Mouse (Mus musculus): ENCODE data around the gene Crxos. TPM values are rescaled to one million over a fixed set of nuclear protein-coding genes. Genes with fewer than 3 reads are reported as not detected.
"Not testable (repeated sequence)": the region's sequence is repeated elsewhere in the genome, so short reads cannot be mapped to it uniquely, and the experiment has no call there.

The Crxos gene
- polyA plus RNA-seq, 1 experiment from 2014 or later = 0.56 TPM

DNA sequence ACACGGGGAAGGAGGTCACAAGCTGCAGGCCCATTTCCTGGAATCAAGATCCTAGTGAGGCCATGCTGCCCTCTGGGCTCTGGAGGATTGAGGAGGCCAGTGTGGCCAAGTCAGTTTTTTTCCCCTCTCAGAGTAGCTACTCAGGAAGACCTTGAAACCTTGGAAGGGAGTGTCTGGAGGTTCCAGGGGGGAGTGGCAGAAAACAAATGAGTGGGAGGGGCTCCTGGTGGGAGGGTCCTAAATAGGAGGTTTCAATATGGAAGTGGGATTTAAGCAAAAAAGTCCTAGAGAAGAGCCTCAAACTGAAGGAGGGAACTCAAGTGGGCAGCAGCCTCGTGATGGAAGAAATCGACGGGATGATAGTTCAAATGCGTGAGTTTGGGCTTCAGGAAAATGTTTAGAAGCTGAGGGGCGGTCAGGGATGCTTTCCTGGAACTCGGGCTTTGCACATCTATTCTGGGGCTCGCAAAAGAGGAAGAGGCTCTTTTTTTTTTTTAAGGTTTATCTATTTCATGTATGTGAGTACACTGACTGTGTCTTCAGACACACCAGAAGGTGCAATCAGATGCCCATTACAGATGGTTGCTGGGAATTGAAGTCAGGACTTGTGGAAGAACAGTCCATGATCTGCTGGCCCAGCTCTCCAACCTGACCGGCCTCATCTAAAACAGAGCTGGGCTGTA lies 19.1 kb downstream of the Crxos start:
- ATAC-seq (ENCODE audit: insufficient read depth, low FRiP score, low TSS enrichment) = no peak
- Histone ChIP-seq H3K27ac (ENCODE audit: low read depth, low read length) (no peak overlapping the region), H3K4me3 (ENCODE audit: low read depth, low read length) (no peak overlapping the region), H3K9ac (ENCODE audit: low read length) (no peak overlapping the region), H3K27me3 (ENCODE audit: control insufficient read depth, insufficient read depth, low read length) (no peaks in the 10 kb centered on the region), H3K9me3 (ENCODE audit: control insufficient read depth, low read length) (no peaks in the 10 kb centered on the region; the same call in 1 of the 2 replicates), H3K4me1 (ENCODE audit: control insufficient read depth, insufficient read depth, low read length) (no peaks in the 10 kb centered on the region), H3K36me3 (ENCODE audit: control insufficient read depth, insufficient read depth, low read length) (no peaks in the 10 kb centered on the region), H3K4me2 (ENCODE audit: low read depth) (no peak overlapping the region)
- WGBS = 77% methylated on average over 9 of the region's 9 CpGs
- no peak for DNase-seq (ENCODE audit: low spot score)

DNA sequence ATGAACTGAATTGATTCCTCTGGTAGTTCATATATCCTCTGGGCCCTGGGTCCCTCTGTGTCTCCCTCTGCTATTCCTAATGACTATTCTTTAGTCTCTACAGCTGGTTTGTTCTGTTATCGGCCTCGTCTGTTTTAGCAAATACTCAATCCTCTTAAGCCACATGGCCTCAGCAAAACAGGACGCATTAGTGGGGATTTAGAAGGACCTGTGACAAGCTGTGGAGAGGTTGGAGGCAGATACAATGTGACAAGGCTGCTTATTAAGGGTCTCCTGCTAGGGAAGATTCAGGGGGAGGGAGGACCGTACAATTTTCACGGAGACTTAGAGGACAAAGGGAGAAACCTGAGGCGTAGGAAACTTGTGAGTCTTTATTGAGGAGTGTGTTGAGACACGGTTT lies 23.4 kb downstream of the Crxos start:
- 81% methylated on average over 7 of the region's 7 CpGs for WGBS
- ATAC-seq (ENCODE audit: insufficient read depth, low FRiP score, low TSS enrichment) (no peak), DNase-seq (ENCODE audit: low spot score) (no peak)
- Histone ChIP-seq H3K9ac (ENCODE audit: low read length) (no peak overlapping the region), H3K27me3 (ENCODE audit: control insufficient read depth, insufficient read depth, low read length) (no peaks in the 10 kb centered on the region), H3K4me2 (ENCODE audit: low read depth) (no peak overlapping the region), H3K4me1 (ENCODE audit: control insufficient read depth, insufficient read depth, low read length) (no peaks in the 10 kb centered on the region), H3K27ac (ENCODE audit: low read depth, low read length) (no peak overlapping the region), H3K4me3 (ENCODE audit: low read depth, low read length) (no peak overlapping the region), H3K36me3 (ENCODE audit: control insufficient read depth, insufficient read depth, low read length) (no peaks in the 10 kb centered on the region), H3K9me3 (ENCODE audit: control insufficient read depth, low read length) (no peaks in the 10 kb centered on the region)

DNA sequence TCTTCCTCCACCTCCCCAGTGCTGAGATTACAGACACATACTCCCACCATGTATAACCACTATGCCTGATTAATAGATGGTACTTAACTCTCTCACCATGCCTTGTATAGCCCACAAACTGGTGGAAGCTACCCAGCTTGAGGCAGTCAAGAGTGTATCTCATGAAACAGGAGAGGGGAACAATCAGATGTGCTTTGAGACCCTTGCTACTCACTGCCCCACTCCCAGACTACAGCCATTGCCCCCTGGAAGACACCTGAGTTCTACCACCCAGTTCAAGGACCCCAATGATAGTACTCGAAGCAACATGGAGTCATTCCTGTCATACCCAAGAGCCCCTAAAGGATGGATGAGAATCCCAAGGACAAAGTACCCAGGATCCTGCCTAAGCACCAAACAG lies 24.2 kb downstream of the Crxos start:
- Histone ChIP-seq H3K9me3 (ENCODE audit: control insufficient read depth, low read length) (no peaks in the 10 kb centered on the region), H3K4me2 (ENCODE audit: low read depth) (no peak overlapping the region), H3K4me1 (ENCODE audit: control insufficient read depth, insufficient read depth, low read length) (no peaks in the 10 kb centered on the region), H3K36me3 (ENCODE audit: control insufficient read depth, insufficient read depth, low read length) (no peaks in the 10 kb centered on the region), H3K27me3 (ENCODE audit: control insufficient read depth, insufficient read depth, low read length) (no peaks in the 10 kb centered on the region), H3K4me3 (ENCODE audit: low read depth, low read length) (no peak overlapping the region), H3K27ac (ENCODE audit: low read depth, low read length) (no peak overlapping the region), H3K9ac (ENCODE audit: low read length) (no peak overlapping the region)
- DNase-seq (ENCODE audit: low spot score) (no peak), ATAC-seq (ENCODE audit: insufficient read depth, low FRiP score, low TSS enrichment) (no peak)
- WGBS = 76% methylated on average over 1 of the region's 1 CpGs

DNA sequence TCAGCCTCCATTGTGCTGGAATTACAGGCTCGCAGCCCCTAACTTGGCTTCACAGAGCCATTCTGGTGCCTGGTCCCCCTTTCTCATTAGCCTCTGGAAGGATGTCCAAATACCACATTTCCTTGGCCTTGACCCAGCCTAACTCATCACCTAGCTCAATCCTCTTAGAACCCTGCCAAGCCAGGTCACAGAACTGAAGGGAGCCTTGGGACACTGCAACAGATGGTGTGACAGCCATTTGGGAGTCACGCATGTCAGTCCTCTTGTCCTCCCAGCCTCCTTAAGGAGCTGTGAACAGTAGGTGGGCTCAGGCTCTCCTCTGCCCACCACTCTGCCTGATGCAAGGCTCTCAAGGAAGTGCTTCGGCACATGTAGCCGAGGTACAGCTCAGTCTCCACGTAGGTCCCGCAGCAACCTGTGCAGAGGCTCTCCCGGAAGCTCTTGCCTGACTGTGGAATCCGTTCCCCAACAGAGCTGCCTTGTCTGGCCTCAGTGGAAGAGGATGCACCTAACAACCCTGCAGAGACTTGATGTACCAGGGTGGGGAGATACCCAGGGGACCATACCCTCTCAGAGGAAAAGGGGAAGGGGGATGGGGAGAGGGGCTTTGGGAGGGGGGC lies 25.7 kb downstream of the Crxos start:
- H3K4me1 ChIP-seq (ENCODE audit: control insufficient read depth, insufficient read depth, low read length) = no peaks in the 10 kb centered on the region
- WGBS = 83% methylated on average over 8 of the region's 8 CpGs
- H3K36me3 ChIP-seq (ENCODE audit: control insufficient read depth, insufficient read depth, low read length) = no peaks in the 10 kb centered on the region
- H3K9ac ChIP-seq (ENCODE audit: low read length) = no peak overlapping the region
- no peak overlapping the region for H3K27ac ChIP-seq (ENCODE audit: low read depth, low read length)
- no peak for ATAC-seq (ENCODE audit: insufficient read depth, low FRiP score, low TSS enrichment)
- no peak for DNase-seq (ENCODE audit: low spot score)
- no peaks in the 10 kb centered on the region for H3K27me3 ChIP-seq (ENCODE audit: control insufficient read depth, insufficient read depth, low read length)
- H3K9me3 ChIP-seq (ENCODE audit: control insufficient read depth, low read length) = no peaks in the 10 kb centered on the region
- H3K4me3 ChIP-seq (ENCODE audit: low read depth, low read length) = no peak overlapping the region
- H3K4me2 ChIP-seq (ENCODE audit: low read depth) = no peak overlapping the region

DNA sequence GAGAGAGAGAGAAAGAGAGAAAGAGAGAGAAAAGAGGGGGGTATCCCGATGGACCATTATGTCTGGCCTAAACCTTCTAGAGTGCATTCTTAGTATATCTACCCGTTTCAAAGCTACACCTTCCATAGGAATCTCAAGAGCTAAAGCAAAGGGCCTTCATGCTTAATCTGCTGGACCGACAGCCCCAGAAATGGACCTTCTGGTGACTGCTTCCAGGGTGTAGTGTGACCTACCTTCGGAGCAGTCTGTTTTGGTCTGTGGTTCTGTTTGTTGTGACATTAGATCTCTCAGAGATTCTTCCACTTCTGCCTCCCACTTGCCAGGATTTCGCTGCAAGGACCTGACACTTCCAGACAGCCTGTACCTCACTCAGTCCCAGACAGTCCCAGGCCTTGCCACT lies 28.1 kb downstream of the Crxos start:
- H3K4me2 ChIP-seq (ENCODE audit: low read depth) = no peak overlapping the region
- H3K27me3 ChIP-seq (ENCODE audit: control insufficient read depth, insufficient read depth, low read length) = no peaks in the 10 kb centered on the region
- no peaks in the 10 kb centered on the region for H3K4me1 ChIP-seq (ENCODE audit: control insufficient read depth, insufficient read depth, low read length)
- no peak overlapping the region for H3K9ac ChIP-seq (ENCODE audit: low read length)
- no peaks in the 10 kb centered on the region for H3K9me3 ChIP-seq (ENCODE audit: control insufficient read depth, low read length)
- H3K27ac ChIP-seq (ENCODE audit: low read depth, low read length) = no peak overlapping the region
- H3K36me3 ChIP-seq (ENCODE audit: control insufficient read depth, insufficient read depth, low read length) = no peaks in the 10 kb centered on the region
- H3K4me3 ChIP-seq (ENCODE audit: low read depth, low read length) = no peak overlapping the region
- DNase-seq (ENCODE audit: low spot score) = no peak
- no peak for ATAC-seq (ENCODE audit: insufficient read depth, low FRiP score, low TSS enrichment)
- WGBS = 81% methylated on average over 5 of the region's 5 CpGs

DNA sequence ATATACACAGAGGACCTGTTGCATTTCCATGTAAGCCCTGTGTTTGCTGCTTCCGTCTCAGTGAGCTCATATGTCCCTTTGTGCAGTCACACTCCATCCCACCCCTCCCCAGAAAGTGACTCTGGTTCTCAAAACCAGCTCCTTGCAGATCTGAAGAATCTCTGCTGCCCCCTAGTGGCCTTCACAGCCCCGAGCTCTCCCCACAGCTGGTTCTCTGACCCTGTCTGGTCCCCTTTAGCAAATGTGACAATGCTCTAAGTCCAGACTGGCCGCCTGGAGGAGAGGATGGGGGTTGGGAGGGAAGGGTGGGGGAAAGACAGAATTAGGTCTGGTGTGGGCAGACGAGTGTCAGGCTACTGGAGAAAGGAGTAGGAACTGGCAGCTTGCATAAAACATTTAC lies 29.8 kb downstream of the Crxos start:
- WGBS = 4% methylated on average over 4 of the region's 4 CpGs
- ATAC-seq (ENCODE audit: insufficient read depth, low FRiP score, low TSS enrichment) = peak; percentile 54

DNA sequence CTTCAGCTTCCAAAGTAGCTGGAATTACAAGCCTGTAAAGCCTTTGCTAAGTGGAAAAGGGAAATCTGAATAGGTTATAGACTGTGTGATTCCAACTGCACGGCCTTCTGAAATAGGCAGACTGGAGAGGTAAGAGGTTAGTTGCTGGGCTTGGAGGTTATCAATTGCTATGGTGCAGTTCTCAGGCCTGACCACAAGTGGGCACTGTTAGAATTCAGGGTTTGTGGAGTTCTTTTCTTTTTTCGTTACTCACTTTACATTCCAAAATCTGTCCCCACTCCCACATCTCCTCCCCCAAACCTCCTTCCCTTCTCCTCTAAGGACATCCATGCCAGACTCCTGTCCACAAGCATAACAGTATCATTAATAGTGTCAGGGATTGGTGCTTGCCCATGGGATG lies 31.8 kb downstream of the Crxos start:
- no peaks in the 10 kb centered on the region for H3K4me1 ChIP-seq (ENCODE audit: control insufficient read depth, insufficient read depth, low read length)
- no peak for ATAC-seq (ENCODE audit: insufficient read depth, low FRiP score, low TSS enrichment)
- 41% methylated on average over 2 of the region's 2 CpGs for WGBS

More for the DNA sequence above, 29.8 kb downstream of the Crxos start:
- H3K36me3 ChIP-seq (ENCODE audit: control insufficient read depth, insufficient read depth, low read length) = peaks cover 2% of the 10 kb centered on the region; the same call in 1 of the 2 replicates
- no peak overlapping the region for H3K4me2 ChIP-seq (ENCODE audit: low read depth)
- H3K4me1 ChIP-seq (ENCODE audit: control insufficient read depth, insufficient read depth, low read length) = no peaks in the 10 kb centered on the region
- no peak overlapping the region for H3K9ac ChIP-seq (ENCODE audit: low read length)
- no peak overlapping the region for H3K4me3 ChIP-seq (ENCODE audit: low read depth, low read length)
- no peaks in the 10 kb centered on the region for H3K27me3 ChIP-seq (ENCODE audit: control insufficient read depth, insufficient read depth, low read length)
- no peaks in the 10 kb centered on the region for H3K9me3 ChIP-seq (ENCODE audit: control insufficient read depth, low read length)
- H3K27ac ChIP-seq (ENCODE audit: low read depth, low read length) = no peak overlapping the region
- peak; percentile 83 for DNase-seq (ENCODE audit: low spot score)

DNA sequence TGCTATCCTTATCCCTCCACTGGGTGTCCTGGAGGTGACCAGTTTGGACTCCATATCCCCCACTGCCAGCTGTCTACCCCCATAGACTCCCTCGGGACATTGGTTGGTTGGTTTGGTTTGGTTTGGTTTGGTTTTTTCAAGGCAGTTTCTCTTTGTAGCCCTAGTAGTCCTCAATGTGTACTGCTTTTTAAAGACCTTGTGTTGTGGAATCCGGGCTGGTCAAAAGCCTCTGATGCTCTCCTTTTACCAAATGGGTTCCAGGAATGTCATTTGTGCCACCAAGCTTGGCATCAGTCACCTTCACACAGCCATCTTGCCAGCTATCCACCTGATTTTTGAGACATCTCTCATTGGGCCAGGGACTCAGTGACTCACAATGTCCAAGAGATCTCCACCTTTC lies 32.3 kb downstream of the Crxos start:
- no peaks in the 10 kb centered on the region for H3K9me3 ChIP-seq (ENCODE audit: control insufficient read depth, low read length)
- no peaks in the 10 kb centered on the region for H3K27me3 ChIP-seq (ENCODE audit: control insufficient read depth, insufficient read depth, low read length)
- DNase-seq (ENCODE audit: low spot score) = no peak
- 83% methylated on average over 2 of the region's 2 CpGs for WGBS
- peaks cover 7% of the 10 kb centered on the region for H3K36me3 ChIP-seq (ENCODE audit: control insufficient read depth, insufficient read depth, low read length)
- no peaks in the 10 kb centered on the region for H3K4me1 ChIP-seq (ENCODE audit: control insufficient read depth, insufficient read depth, low read length)
- ATAC-seq (ENCODE audit: insufficient read depth, low FRiP score, low TSS enrichment) = no peak
- no peak overlapping the region for H3K4me2 ChIP-seq (ENCODE audit: low read depth)
- no peak overlapping the region for H3K4me3 ChIP-seq (ENCODE audit: low read depth, low read length)
- no peak overlapping the region for H3K27ac ChIP-seq (ENCODE audit: low read depth, low read length)
- H3K9ac ChIP-seq (ENCODE audit: low read length) = no peak overlapping the region

More for the DNA sequence above, 31.8 kb downstream of the Crxos start:
- H3K27ac ChIP-seq (ENCODE audit: low read depth, low read length) = no peak overlapping the region
- no peak overlapping the region for H3K4me2 ChIP-seq (ENCODE audit: low read depth)
- no peaks in the 10 kb centered on the region for H3K27me3 ChIP-seq (ENCODE audit: control insufficient read depth, insufficient read depth, low read length)
- peak; percentile 34 for DNase-seq (ENCODE audit: low spot score)
- no peak overlapping the region for H3K4me3 ChIP-seq (ENCODE audit: low read depth, low read length)
- no peaks in the 10 kb centered on the region for H3K9me3 ChIP-seq (ENCODE audit: control insufficient read depth, low read length)
- peaks cover 2% of the 10 kb centered on the region; the same call in 1 of the 2 replicates for H3K36me3 ChIP-seq (ENCODE audit: control insufficient read depth, insufficient read depth, low read length)
- no peak overlapping the region for H3K9ac ChIP-seq (ENCODE audit: low read length)

DNA sequence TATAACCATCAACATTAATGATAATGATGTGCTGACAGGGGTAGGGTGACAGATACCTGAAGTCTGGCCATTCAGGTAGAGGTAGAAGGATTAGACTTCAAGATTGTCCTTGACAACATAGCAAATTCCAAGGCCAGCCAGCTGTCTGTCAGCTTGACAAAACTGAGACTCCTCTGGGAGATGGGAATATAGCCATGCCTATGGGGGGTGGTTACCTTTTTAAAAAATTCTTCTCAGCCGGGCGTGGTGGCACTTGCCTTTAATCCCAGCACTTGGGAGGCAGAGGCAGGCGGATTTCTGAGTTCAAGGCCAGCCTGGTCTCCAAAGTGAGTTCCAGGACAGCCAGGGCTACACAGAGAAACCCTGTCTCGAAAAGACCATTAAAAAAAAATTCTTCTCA lies 33.3 kb downstream of the Crxos start:
- H3K4me1 ChIP-seq (ENCODE audit: control insufficient read depth, insufficient read depth, low read length); H3K4me3 ChIP-seq (ENCODE audit: low read depth, low read length); DNase-seq (ENCODE audit: low spot score); ATAC-seq (ENCODE audit: insufficient read depth, low FRiP score, low TSS enrichment); H3K27me3 ChIP-seq (ENCODE audit: control insufficient read depth, insufficient read depth, low read length); H3K4me2 ChIP-seq (ENCODE audit: low read depth); H3K9me3 ChIP-seq (ENCODE audit: control insufficient read depth, low read length); H3K9ac ChIP-seq (ENCODE audit: low read length); H3K27ac ChIP-seq (ENCODE audit: low read depth, low read length): not testable (repeated sequence)
- peaks cover 13% of the 10 kb centered on the region for H3K36me3 ChIP-seq (ENCODE audit: control insufficient read depth, insufficient read depth, low read length)
- 88% methylated on average over 4 of the region's 4 CpGs for WGBS

All from neural tube, embryonic 11.5 days (tissue).